Mouse (Mus musculus): Measurements from ENCODE around the gene Lmo1.
A peak's percentile ranks its signal among the peaks of the same experiment; 100 is the strongest.

Lmo1 gene

GRCm38 (mm10) chr7:109174949-109175669 is at the start of gene Lmo1:
Gene Lmo1 (minus strand): TSS chr7:109175207.
- no peak for DNase-seq (ENCODE audit: low spot score in 2 of 2)

- no peak for DNase-seq (ENCODE audit: low spot score in 2 of 2)
Measured at GRCm38 (mm10) chr7:109221716-109222110, 46.7 kb upstream of the Lmo1 start.

- no peak for DNase-seq (ENCODE audit: low spot score in 2 of 2)
Measured at GRCm38 (mm10) chr7:109220766-109221715, 46.0 kb upstream of the Lmo1 start.

- no peak for DNase-seq (ENCODE audit: low spot score in 2 of 2)
Measured at GRCm38 (mm10) chr7:109220026-109220425, 45.0 kb upstream of the Lmo1 start.

DNA sequence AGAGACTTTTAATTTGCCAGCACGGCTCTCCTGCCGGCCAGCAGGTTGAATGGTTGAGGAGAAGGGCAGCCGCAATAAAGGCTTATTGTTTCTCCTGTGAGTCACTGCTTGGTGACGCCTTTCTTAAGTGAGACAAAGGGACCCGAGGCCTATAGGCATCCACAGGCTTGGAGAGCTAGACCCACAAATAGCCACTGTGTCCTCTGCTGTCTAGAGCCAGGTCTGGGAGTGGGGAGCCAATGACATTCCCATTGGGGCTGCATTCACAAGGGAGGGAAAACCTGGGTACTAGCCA is 43.9 kb upstream of the Lmo1 start:
- DNase-seq (ENCODE audit: low spot score in 2 of 2): no peak

DNA sequence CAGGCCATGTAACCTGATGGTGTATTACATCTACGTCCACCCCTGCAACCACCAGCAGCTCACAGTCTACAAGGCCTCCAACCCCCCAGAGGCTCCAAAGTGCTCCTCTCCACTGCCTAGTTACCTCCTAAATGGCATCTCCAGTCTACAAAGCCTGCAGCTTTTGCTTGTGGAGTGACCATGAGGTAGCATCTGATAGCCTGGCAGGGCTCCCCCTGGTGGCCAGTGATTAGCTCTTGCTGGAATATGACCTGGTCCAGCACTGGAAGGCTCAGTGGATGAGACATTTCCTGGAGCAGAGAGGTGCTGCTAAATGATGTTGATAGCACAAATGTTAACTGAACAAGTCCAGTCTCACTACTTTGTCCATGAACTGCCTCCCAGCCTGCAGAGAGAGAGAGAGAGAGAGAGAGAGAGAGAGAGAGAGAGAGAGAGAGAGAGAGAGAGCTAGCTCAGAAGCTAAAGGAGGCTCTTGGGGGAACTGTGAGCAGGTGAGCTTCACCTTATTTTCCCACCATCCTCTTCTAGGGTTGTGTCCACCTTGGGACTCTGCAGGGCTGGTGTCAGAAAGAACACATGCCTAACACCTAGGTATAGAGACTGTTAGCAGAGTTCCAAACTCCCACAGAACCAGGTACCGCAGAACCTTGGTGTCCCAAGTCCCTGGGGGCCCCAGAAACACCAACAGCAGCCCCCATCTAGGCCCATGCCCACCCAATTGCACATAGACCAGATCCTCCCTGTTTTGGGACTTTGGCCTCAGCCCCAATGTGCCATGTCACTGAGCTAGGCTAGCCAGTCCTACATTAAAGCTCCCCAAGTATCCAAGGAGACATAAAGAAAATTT is 43.3 kb upstream of the Lmo1 start:
- peak; percentile 31 to 80 for DNase-seq (ENCODE audit: low spot score in 2 of 2)

GRCm38 (mm10) chr7:109209804-109210203 is 34.8 kb upstream of the Lmo1 start:
- DNase-seq (ENCODE audit: low spot score in 2 of 2): no peak

GRCm38 (mm10) chr7:109207811-109208210 is 32.8 kb upstream of the Lmo1 start:
- DNase-seq (ENCODE audit: low spot score in 2 of 2): no peak

DNA sequence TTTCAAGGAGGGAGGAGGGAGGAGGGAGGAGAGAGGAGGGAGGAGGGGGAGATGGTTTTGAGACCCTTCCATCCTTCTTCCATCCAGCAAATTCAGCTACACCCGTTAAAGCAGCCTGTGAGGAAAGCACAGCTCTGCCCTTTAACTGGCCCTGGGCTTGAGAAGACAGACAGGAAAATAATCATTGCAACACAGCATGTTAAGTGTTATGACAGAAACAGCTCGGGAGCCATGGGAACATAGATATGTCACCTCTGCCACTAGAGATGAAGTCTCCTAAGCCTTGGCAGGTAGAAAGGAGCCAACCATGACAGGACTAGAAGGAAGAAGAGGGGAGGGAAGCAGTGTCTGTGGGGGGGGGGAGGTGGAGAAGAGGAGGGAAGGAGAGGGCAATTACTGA is 31.4 kb upstream of the Lmo1 start:
- no peak for DNase-seq (ENCODE audit: low spot score in 2 of 2)

- DNase-seq (ENCODE audit: low spot score in 2 of 2): no peak
Measured at GRCm38 (mm10) chr7:109203140-109203539, 28.1 kb upstream of the Lmo1 start.

DNA sequence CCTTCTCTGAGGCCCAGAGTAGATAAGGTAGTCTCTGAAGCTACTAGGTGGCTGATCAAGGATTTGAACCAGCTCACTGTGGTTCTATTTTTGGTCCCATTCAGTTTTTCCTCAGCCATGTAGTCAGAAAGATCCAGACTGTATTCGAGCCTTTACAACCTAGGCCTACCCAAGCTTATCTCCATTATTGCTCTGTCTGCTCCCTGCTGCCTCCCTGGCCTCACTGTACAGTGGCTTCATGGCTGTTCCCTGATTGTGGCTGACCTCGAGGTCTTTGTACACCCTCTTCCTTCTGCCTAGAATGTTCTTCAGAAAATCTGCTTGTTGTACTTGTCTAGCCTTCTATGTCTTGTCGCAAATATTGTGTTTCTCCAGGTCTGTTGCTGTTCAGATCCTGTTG is 25.6 kb upstream of the Lmo1 start:
- DNase-seq (ENCODE audit: low spot score in 2 of 2): no peak

GRCm38 (mm10) chr7:109197161-109197650 is 22.2 kb upstream of the Lmo1 start:
- DNase-seq (ENCODE audit: low spot score in 2 of 2): peak in 1 of 2 experiments; percentile 47

DNA sequence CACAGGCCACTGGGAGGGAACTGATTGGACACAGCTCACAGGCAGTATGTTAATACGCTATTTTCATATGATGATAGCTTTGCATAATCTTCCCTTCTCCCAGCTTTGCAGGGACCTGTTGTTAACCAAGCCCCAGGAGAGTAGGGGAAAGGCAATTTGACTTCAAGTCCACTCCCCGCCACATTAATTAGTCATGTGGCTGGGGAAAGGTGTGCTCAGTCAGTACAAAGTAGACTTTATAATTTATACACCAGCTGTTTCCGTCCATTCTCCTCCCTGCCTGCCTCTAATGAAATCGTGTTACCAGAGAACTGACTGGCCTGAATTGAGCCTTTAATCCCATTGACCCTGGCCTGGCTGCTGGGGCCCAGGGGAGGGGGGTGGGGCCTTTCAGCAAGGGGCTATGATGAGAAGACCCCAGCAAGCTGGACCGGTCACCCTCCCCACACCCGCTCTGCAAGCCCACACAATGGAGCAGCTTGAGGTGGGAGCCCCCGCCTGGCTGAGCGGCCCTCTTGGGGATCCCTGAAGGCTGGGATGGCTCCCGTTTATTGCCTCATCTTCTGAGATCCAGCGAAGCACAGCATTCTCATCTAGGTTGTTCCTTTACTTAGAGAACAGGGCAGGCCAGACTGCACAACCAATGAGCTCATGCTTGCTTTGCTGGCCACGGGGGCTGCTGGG is 21.5 kb upstream of the Lmo1 start:
- DNase-seq (ENCODE audit: low spot score in 2 of 2): peak in 1 of 2 experiments; percentile 54

GRCm38 (mm10) chr7:109195982-109196381 is 21.0 kb upstream of the Lmo1 start:
- peak in 1 of 2 experiments; percentile 40 for DNase-seq (ENCODE audit: low spot score in 2 of 2)

DNA sequence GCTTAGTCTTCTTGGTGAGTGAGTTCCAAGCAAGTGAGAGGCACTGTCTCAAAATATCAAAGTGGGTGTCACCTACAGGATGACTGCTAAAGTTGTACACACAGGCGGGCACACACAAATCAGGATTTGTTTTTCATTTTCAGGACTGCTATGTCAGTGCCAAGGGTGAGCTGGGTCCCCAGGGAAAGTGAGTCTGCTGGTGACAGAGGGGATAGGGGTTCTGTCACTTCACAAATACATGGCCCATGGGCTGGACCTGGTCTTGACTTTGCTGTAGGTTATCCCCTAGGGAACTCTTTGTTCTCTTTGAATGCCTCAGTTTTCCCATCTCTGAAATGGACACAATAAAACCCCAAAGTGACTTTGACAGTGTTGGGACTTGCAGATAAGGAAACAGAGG is 19.8 kb upstream of the Lmo1 start:
- DNase-seq (ENCODE audit: low spot score in 2 of 2): peak in 1 of 2 experiments; percentile 51

GRCm38 (mm10) chr7:109187244-109188035 is 12.4 kb upstream of the Lmo1 start:
- peak in 1 of 2 experiments; percentile 32 for DNase-seq (ENCODE audit: low spot score in 2 of 2)

DNA sequence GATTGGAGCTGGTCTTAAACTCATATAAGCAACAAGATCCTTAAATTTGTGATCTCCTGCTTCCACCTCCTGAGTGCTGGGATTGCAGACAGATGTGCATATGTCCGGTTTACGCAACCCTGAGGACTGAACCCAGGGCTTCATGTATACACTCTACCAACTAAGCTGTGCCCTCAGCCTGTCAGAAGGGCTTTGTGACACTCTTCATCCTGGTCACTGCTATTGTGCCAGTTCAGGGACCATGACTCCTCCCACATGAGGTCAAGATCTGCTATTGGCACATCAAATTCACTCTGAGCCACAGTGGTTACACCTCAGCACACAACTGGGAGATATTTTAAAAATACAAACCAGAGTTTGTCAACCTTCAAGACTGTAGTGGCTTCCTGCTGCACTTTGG is 11.0 kb upstream of the Lmo1 start:
- no peak for DNase-seq (ENCODE audit: low spot score in 2 of 2)

DNA sequence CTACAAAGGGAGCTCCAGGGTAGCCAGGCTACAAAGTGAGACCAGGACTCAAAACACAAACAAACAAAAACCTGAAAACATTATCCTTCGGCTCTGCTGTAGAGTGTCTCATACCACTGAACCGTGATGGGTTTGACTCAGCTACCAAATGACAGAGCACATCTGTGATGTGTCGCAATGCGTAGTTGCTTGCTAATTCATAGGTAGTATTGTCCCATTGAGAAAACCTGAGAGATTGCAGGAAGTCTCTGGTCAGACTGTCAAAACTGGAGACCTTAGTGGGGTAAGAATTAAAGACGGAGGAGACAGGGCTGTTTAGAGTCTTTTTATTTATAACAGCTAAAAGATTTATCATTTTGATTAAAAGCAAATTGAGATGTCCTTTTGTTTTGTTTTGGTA is 10.6 kb upstream of the Lmo1 start:
- DNase-seq (ENCODE audit: low spot score in 2 of 2): no peak

DNA sequence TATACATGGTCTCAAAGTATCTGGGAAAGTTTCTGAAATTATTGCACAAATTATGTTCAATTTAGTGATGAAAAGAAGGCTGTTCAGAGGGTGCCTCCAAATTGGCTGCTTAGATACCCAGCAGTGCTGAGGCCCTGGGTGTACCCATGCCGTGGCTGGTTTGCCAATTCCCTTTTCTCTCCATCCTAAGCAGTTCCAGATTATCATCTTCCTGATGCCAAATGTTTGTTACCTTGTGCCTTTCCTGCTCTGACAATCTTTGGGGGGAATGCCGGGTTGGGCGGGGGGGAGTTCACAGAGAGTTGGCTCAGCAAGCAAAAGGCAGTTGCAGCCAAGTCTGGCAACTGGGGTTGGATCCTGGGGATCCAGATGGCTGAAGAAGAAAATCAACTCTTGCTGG is 1.7 kb upstream of the Lmo1 start:
- no peak for DNase-seq (ENCODE audit: low spot score in 2 of 2)
